Mouse (Mus musculus) limb, embryonic 14.5 days (tissue): ENCODE results near the gene Gsg1. TPM values are rescaled to one million over a fixed set of nuclear protein-coding genes. Genes with fewer than 3 reads are reported as not detected.

ENCODE experiments used
- ATAC-seq: fragments of 200-750 bp; cut with Nextera tagmentation; 2 replicates; pipeline ENCODE4 v1.8.0; 2017; ENCODE audit warnings: low read depth, moderate number of reproducible peaks, moderate TSS enrichment; ENCODE audit not compliant: low FRiP score
- DNase-seq: peaks from one replicate; pipeline ENCODE4 v3.0.0-alpha.2; 2015; ENCODE audit warnings: low spot score
- H3K27ac ChIP-seq: fragments of 300-500 bp; sonication (generic); replicated peaks from 2 replicates; pipeline ENCODE4 v1.5.1; 2014; ENCODE audit warnings: low read depth, mild to moderate bottlenecking, low read length, moderate library complexity, mixed read lengths
- H3K27me3 ChIP-seq: fragments of 300-500 bp; sonication (generic); 2 replicates; pipeline ENCODE4 v1.6.1; 2014; ENCODE audit warnings: low read length, mixed read lengths; ENCODE audit not compliant: control insufficient read depth, insufficient read depth
- H3K36me3 ChIP-seq: fragments of 300-500 bp; sonication (generic); 2 replicates; pipeline ENCODE4 v1.6.1; 2014; ENCODE audit warnings: mild to moderate bottlenecking, low read length, moderate library complexity, mixed read lengths; ENCODE audit not compliant: control insufficient read depth, insufficient read depth
- H3K4me1 ChIP-seq: fragments of 300-500 bp; sonication (generic); 2 replicates; pipeline ENCODE4 v1.6.1; 2014; ENCODE audit warnings: antibody characterized with exemption, low read length, mixed read lengths; ENCODE audit not compliant: control insufficient read depth, insufficient read depth
- H3K4me2 ChIP-seq: fragments of 300-500 bp; sonication (generic); replicated peaks from 2 replicates; pipeline ENCODE4 v1.6.1; 2014; ENCODE audit warnings: low read depth, mild to moderate bottlenecking, low read length, moderate library complexity; ENCODE audit not compliant: severe bottlenecking
- H3K4me3 ChIP-seq: fragments of 300-500 bp; sonication (generic); replicated peaks from 2 replicates; pipeline ENCODE4 v1.5.1; 2014; ENCODE audit warnings: low read length
- H3K9ac ChIP-seq: fragments of 300-500 bp; sonication (generic); 2 replicates; pipeline ENCODE4 v1.6.1; 2014; ENCODE audit warnings: mild to moderate bottlenecking, low read depth, low read length, moderate library complexity; ENCODE audit not compliant: severe bottlenecking
- H3K9me3 ChIP-seq: fragments of 300-500 bp; sonication (generic); 2 replicates; pipeline ENCODE4 v1.6.1; 2016; ENCODE audit warnings: low read length; ENCODE audit not compliant: control insufficient read depth
- POLR2A ChIP-seq: fragments of 200-500 bp; IDR thresholded peaks from 2 replicates; pipeline ENCODE4 v1.8.0; 2012; ENCODE audit warnings: inconsistent platforms, mild to moderate bottlenecking, moderate library complexity, borderline replicate concordance; ENCODE audit not compliant: insufficient read depth, insufficient read length; ENCODE audit errors: extremely low read depth
- WGBS: fragments of 180-500 bp; shearing (Covaris S2); extraction: QIAGEN DNeasy Blood & Tissue Kit; methylation state at CpG from one replicate; pipeline ENCODE4 v1.1.7; 2014; 5-methylcytosine and 5-hydroxymethylcytosine counted together
- polyA plus RNA-seq, 2 experiments: library from polyadenylated mRNA; depleted of rRNA in 1 of 2; stranded (reverse) in 1 of 2; unstranded in 1 of 2; fragments of >200 nt; fragmentation: Nextera tagmentation in 1 of 2; extraction: Ambion mirVana in 1 of 2; gene quantifications; 2 replicates each; pipeline versions ENCODE4 v1.2.1 to v1.2.3; 2012 to 2014

Gsg1 gene
- polyA plus RNA-seq, 2 experiments, result 1.1 to 1.6 TPM

- H3K4me3 ChIP-seq, result no peak overlapping the region
- H3K36me3 ChIP-seq, result no peaks in the 10 kb centered on the region
- H3K4me2 ChIP-seq, result no peak overlapping the region
- no peaks in the 10 kb centered on the region for H3K27me3 ChIP-seq
- no peak for DNase-seq
- ATAC-seq, result no peak
- H3K4me1 ChIP-seq, result peaks cover 11% of the 10 kb centered on the region
- H3K9ac ChIP-seq, result no peak overlapping the region
- WGBS, result 52% methylated on average over 5 of the region's 5 CpGs
- H3K9me3 ChIP-seq, result no peaks in the 10 kb centered on the region
- TF ChIP-seq POLR2A, result no peak
- H3K27ac ChIP-seq, result no peak overlapping the region
Measured at GRCm38 (mm10) chr6:135279286-135279685, 25.1 kb upstream of the Gsg1 start.

DNA sequence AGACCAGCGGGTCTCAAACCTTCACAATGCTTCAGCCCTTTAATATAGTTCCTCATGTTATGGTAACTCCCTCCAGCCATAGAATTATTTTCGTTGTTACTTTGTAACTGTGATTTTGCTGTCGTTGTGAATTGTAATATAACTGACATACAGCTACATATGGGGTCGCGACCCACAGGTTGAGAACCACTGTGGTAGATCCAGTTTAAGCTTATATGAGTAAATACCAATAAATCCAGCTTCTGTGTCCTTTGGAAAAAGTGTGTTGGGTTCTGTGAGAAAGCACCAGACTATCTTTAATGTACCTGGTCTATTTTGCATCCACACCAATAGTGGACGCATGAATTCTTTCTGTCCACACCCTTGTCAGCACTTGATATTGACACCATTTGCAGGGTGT, 24.2 kb upstream of the Gsg1 start:
- Histone ChIP-seq H3K36me3 (no peaks in the 10 kb centered on the region), H3K27ac (no peak overlapping the region), H3K4me2 (no peak overlapping the region), H3K4me3 (no peak overlapping the region), H3K4me1 (peaks cover 11% of the 10 kb centered on the region), H3K27me3 (no peaks in the 10 kb centered on the region), H3K9me3 (no peaks in the 10 kb centered on the region), H3K9ac (no peak overlapping the region)
- DNase-seq (no peak), ATAC-seq (no peak)
- no peak for TF ChIP-seq POLR2A
- 86% methylated on average over 6 of the region's 6 CpGs for WGBS

DNA sequence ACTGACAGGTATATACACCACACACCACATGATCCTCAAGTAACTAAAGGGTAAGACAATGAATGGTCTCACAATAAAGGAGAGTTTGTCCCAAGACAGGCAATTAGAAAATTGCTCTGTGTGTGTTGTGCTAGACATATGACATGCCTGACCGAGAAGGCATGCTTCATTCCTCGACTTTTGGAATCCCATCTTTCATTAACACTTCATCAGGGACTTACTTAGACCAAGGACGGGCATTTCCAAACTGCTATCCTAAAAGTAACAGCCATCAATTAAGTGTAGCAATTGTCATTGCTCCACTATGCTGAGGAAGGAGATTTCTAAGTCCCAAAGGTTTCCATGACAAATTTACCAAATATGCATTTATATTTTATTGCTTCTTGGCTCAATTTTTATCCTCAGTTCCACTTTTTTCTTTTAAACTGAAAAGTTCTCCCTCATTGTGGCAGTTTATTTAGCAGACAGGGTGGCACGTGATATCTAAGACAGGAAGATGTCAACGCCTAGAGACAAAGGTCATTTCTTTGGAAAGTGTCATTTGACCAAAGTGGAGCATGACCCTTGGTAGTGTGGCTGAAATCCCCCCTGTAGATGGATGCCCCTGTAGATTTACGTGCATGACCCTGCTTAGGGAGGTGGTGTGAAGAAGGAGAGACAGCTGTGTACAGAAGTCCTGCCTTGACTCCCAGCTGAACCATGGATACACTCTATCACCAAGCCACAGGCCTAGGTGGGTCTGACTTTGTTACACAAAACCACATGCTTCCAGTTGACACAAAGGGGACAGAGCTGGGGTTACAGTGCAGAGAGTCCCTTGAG, 22.5 kb upstream of the Gsg1 start:
- Histone ChIP-seq H3K9me3 (no peaks in the 10 kb centered on the region), H3K27ac (no peak overlapping the region), H3K9ac (no peak overlapping the region), H3K4me3 (no peak overlapping the region), H3K27me3 (no peaks in the 10 kb centered on the region), H3K4me2 (no peak overlapping the region), H3K4me1 (peaks cover 11% of the 10 kb centered on the region), H3K36me3 (no peaks in the 10 kb centered on the region)
- ATAC-seq (no peak), DNase-seq (no peak)
- 52% methylated on average over 6 of the region's 6 CpGs for WGBS
- TF ChIP-seq POLR2A, result no peak

GRCm38 (mm10) chr6:135275231-135275630, 21.1 kb upstream of the Gsg1 start:
- no peaks in the 10 kb centered on the region for H3K9me3 ChIP-seq
- H3K27me3 ChIP-seq, result no peaks in the 10 kb centered on the region
- 69% methylated on average over 4 of the region's 4 CpGs for WGBS
- H3K36me3 ChIP-seq, result no peaks in the 10 kb centered on the region
- no peak overlapping the region for H3K4me2 ChIP-seq
- TF ChIP-seq POLR2A, result no peak
- peaks cover 10% of the 10 kb centered on the region for H3K4me1 ChIP-seq
- no peak for DNase-seq
- no peak overlapping the region for H3K27ac ChIP-seq
- H3K4me3 ChIP-seq, result no peak overlapping the region
- ATAC-seq, result no peak
- H3K9ac ChIP-seq, result no peak overlapping the region

GRCm38 (mm10) chr6:135273066-135273465, 18.9 kb upstream of the Gsg1 start:
- Histone ChIP-seq H3K9me3 (no peaks in the 10 kb centered on the region), H3K4me1 (no peaks in the 10 kb centered on the region), H3K27me3 (no peaks in the 10 kb centered on the region), H3K27ac (no peak overlapping the region), H3K36me3 (no peaks in the 10 kb centered on the region), H3K4me2 (no peak overlapping the region), H3K9ac (no peak overlapping the region), H3K4me3 (no peak overlapping the region)
- ATAC-seq (no peak), DNase-seq (no peak)
- 73% methylated on average over 6 of the region's 6 CpGs for WGBS
- no peak for TF ChIP-seq POLR2A
